Mouse (Mus musculus) intestine, postnatal 0 days (tissue): ENCODE data around the gene Plin3. TPM values are rescaled to one million over a fixed set of nuclear protein-coding genes. Genes with fewer than 3 reads are reported as not detected.

Experiments
- ATAC-seq: fragments of 200-750 bp; cut with Nextera tagmentation; 2 replicates; pipeline ENCODE4 v1.8.0; 2017; ENCODE audit warnings: mild to moderate bottlenecking, moderate TSS enrichment, moderate library complexity
- H3K27ac ChIP-seq: fragments of 300-500 bp; sonication (generic); 2 replicates; pipeline ENCODE4 v1.5.1; 2014; ENCODE audit warnings: mild to moderate bottlenecking, low read depth, low read length, moderate library complexity
- H3K27me3 ChIP-seq: fragments of 300-500 bp; sonication (generic); replicated peaks from 2 replicates; pipeline ENCODE4 v1.6.1; 2014; ENCODE audit warnings: low read length, mixed read lengths; ENCODE audit not compliant: control insufficient read depth, insufficient read depth
- H3K36me3 ChIP-seq: fragments of 300-500 bp; sonication (generic); 2 replicates; pipeline ENCODE4 v1.6.1; 2014; ENCODE audit warnings: mild to moderate bottlenecking, moderate library complexity; ENCODE audit not compliant: control insufficient read depth, insufficient read depth
- H3K4me1 ChIP-seq: fragments of 300-500 bp; sonication (generic); replicated peaks from 2 replicates; pipeline ENCODE4 v1.6.1; 2014; ENCODE audit warnings: antibody characterized with exemption, low read length, mixed read lengths; ENCODE audit not compliant: control insufficient read depth, insufficient read depth
- H3K4me2 ChIP-seq: fragments of 300-500 bp; sonication (generic); replicated peaks from 2 replicates; pipeline ENCODE4 v1.6.1; 2014; ENCODE audit warnings: low read depth, mild to moderate bottlenecking, moderate library complexity
- H3K4me3 ChIP-seq: fragments of 300-500 bp; sonication (generic); 2 replicates; pipeline ENCODE4 v1.5.1; 2014; ENCODE audit warnings: low read depth, low read length
- H3K9ac ChIP-seq: fragments of 300-500 bp; sonication (generic); 2 replicates; pipeline ENCODE4 v1.6.1; 2014; ENCODE audit warnings: mild to moderate bottlenecking, low read depth, low read length
- H3K9me3 ChIP-seq: fragments of 300-500 bp; sonication (generic); 2 replicates; pipeline ENCODE4 v1.6.1; 2016; ENCODE audit warnings: mixed run types; ENCODE audit not compliant: control insufficient read depth
- CTCF ChIP-seq: sonication (generic); IDR thresholded peaks from 2 replicates; pipeline ENCODE4 v1.5.1; 2016; ENCODE audit warnings: low read depth, mild to moderate bottlenecking, control low read depth, antibody characterized with exemption, moderate library complexity
- WGBS: fragments of 180-500 bp; shearing (Covaris S2); extraction: QIAGEN DNeasy Blood & Tissue Kit; methylation state at CpG from one replicate; pipeline ENCODE4 v1.1.7; 2014; 5-methylcytosine and 5-hydroxymethylcytosine counted together
- polyA plus RNA-seq: library from polyadenylated mRNA; unstranded; fragments of >200 nt; fragmentation: Nextera tagmentation; extraction: Ambion mirVana; gene quantifications from 2 replicates; pipeline ENCODE4 v1.2.1, GENCODE M21; 2015

Plin3 gene
- polyA plus RNA-seq, 1 experiment from 2014 or later, result 521 TPM

- H3K9ac ChIP-seq, result peak overlapping the region; percentile 62
- H3K4me3 ChIP-seq, result peak overlapping the region; percentile 34
- no peaks in the 10 kb centered on the region for H3K4me1 ChIP-seq
- no peak for TF ChIP-seq CTCF
- H3K27ac ChIP-seq, result peak overlapping the region; percentile 95
- H3K9me3 ChIP-seq, result no peaks in the 10 kb centered on the region
- 31% methylated on average over 3 of the region's 3 CpGs for WGBS
- H3K36me3 ChIP-seq, result peaks cover 37% of the 10 kb centered on the region
- H3K27me3 ChIP-seq, result no peaks in the 10 kb centered on the region
- ATAC-seq, result peak; percentile 64
- peak overlapping the region; percentile 72 for H3K4me2 ChIP-seq
Observed at GRCm38 (mm10) chr17:56287830-56288229, 4.8 kb downstream of the Plin3 start.

DNA sequence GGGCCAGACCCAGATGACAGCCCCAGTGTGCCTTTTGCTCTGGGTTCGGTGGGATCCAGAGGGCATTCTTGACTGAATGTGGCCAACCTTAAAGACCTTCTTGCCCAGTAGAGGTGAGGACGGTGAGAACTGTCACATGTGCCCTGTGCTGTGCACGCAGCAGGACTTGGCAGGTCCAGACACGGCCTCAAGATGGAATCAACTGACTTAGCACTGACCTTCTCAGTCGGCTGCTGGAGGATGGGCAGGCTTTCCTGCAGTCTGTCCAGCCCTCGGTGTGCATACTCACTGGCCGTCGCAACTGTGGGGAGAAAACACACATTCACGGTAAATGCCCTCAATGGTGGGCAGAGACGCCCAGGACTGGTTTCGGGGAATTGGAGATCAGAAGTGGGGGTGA, 6.7 kb downstream of the Plin3 start:
- Histone ChIP-seq H3K27me3 (no peaks in the 10 kb centered on the region), H3K4me1 (no peaks in the 10 kb centered on the region), H3K4me3 (peak overlapping the region; percentile 34), H3K9ac (peak overlapping the region; percentile 62; the same call in 1 of the 2 replicates), H3K9me3 (no peaks in the 10 kb centered on the region), H3K27ac (peak overlapping the region; percentile 57; the same call in 1 of the 2 replicates), H3K4me2 (peak overlapping the region; percentile 72), H3K36me3 (peaks cover 46% of the 10 kb centered on the region)
- TF ChIP-seq CTCF, result no peak
- WGBS, result 83% methylated on average over 11 of the region's 11 CpGs
- no peak for ATAC-seq

DNA sequence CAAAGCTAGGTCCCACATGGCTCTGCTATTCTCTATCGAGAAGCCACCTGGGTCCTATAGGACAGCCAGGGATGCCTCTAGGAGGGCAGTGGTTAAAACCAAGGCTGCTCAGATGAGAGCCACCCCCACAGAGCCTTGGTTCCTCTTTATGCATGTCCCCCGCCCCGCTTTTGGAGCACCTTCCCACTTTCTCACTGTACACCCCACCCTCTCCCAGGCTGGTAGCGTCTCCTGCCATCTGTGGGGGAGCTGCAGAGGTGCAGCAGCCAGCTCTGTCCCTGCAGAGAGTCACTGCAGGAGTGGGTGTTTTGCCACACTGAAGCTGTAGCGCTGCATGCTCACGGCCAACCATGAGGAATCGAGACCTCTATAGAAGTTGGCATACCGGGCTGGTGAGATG, 9.4 kb downstream of the Plin3 start:
- Histone ChIP-seq H3K4me2 (peak overlapping the region; percentile 21; the same call in 1 of the 2 replicates), H3K27me3 (no peaks in the 10 kb centered on the region), H3K36me3 (peaks cover 65% of the 10 kb centered on the region), H3K4me3 (no peak overlapping the region), H3K9ac (no peak overlapping the region), H3K27ac (no peak overlapping the region), H3K4me1 (0 out of 2 replicates have a peak, but pooled peaks cover 3% of the 10 kb centered on the region), H3K9me3 (no peaks in the 10 kb centered on the region)
- WGBS, result 93% methylated on average over 8 of the region's 8 CpGs
- no peak for ATAC-seq
- no peak for TF ChIP-seq CTCF

DNA sequence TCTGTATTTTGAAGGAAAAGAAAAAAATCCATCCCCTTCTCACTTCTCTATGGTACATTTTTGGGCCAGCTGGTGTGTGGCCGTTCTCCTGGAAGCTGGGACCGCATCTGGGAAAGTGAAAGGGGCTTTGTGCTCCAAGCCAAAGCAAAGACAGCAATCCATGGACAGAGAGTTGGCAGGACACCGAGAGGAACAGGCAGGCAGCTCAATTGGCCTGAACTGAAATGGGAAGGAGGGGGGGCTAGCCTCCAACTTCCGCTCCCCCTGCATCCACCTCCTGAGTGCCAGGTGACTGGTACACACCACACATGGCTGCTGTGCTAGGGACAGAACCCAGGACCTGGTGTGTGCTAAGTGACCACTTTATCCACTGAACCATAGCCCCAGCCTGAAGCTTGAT, 9.9 kb downstream of the Plin3 start:
- H3K27ac ChIP-seq, result 0 out of 2 replicates have a peak overlapping the region, but pooled peaks have one; percentile 28
- no peaks in the 10 kb centered on the region for H3K27me3 ChIP-seq
- no peak for ATAC-seq
- H3K4me1 ChIP-seq, result 0 out of 2 replicates have a peak, but pooled peaks cover 3% of the 10 kb centered on the region
- H3K36me3 ChIP-seq, result peaks cover 65% of the 10 kb centered on the region
- 82% methylated on average over 4 of the region's 4 CpGs for WGBS
- peak overlapping the region; percentile 21 for H3K4me2 ChIP-seq
- H3K4me3 ChIP-seq, result no peak overlapping the region
- no peak for TF ChIP-seq CTCF
- no peaks in the 10 kb centered on the region for H3K9me3 ChIP-seq
- H3K9ac ChIP-seq, result no peak overlapping the region

DNA sequence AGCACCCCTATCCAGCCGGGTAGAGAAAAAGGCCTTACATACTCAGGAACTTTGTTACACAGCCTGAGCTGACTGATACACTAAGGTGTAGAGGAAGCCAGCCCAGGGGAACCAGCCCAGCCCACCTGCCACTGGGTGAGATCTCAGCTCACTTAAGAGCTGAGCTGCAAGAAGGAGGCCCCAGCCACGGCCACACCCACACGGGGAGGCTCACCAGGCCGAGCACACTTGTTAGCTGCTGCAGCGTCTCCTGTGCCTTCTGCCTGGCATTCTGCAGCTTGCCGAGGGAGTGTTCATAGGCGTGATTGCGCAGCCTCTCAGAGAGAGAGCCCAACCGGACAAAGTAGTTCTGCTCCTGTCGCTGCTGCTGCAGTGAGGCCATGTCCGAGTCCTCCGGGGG, 11.5 kb downstream of the Plin3 start:
- no peaks in the 10 kb centered on the region for H3K27me3 ChIP-seq
- 0 out of 2 replicates have a peak, but pooled peaks have one; percentile 1 for ATAC-seq
- 0 out of 2 replicates have a peak, but pooled peaks cover 3% of the 10 kb centered on the region for H3K4me1 ChIP-seq
- 33% methylated on average over 12 of the region's 12 CpGs for WGBS
- H3K4me3 ChIP-seq, result no peak overlapping the region
- peak overlapping the region; percentile 38 for H3K4me2 ChIP-seq
- H3K9ac ChIP-seq, result peak overlapping the region; percentile 22; the same call in 1 of the 2 replicates
- H3K9me3 ChIP-seq, result no peaks in the 10 kb centered on the region
- peaks cover 60% of the 10 kb centered on the region for H3K36me3 ChIP-seq
- peak overlapping the region; percentile 64 for H3K27ac ChIP-seq
- no peak for TF ChIP-seq CTCF

- Histone ChIP-seq H3K4me2 (no peak overlapping the region), H3K4me1 (0 out of 2 replicates have a peak, but pooled peaks cover 3% of the 10 kb centered on the region), H3K27ac (peak overlapping the region; percentile 65), H3K9me3 (no peaks in the 10 kb centered on the region), H3K36me3 (peaks cover 45% of the 10 kb centered on the region), H3K4me3 (no peak overlapping the region), H3K9ac (no peak overlapping the region), H3K27me3 (no peaks in the 10 kb centered on the region)
- WGBS, result 62% methylated on average over 12 of the region's 12 CpGs
- ATAC-seq, result no peak
- TF ChIP-seq CTCF, result no peak
Observed at GRCm38 (mm10) chr17:56279481-56280155, 13.1 kb downstream of the Plin3 start.
